Mouse (Mus musculus) spleen, postnatal 10 days (tissue): ENCODE results near the gene Efcab11.

Experiments
- DNase-seq, 2 experiments: peaks; one replicate each; pipeline ENCODE4 v3.0.0; 2021 to 2022; ENCODE audit warnings: low spot score in 2 of 2

Gene Efcab11

GRCm38 (mm10) chr12:99756213-99756612 is 128.0 kb downstream of the Efcab11 start:
- DNase-seq = no peak

GRCm38 (mm10) chr12:99752986-99753385 is 131.3 kb downstream of the Efcab11 start:
- DNase-seq = no peak

GRCm38 (mm10) chr12:99749391-99749790 is 134.8 kb downstream of the Efcab11 start:
- no peak for DNase-seq

GRCm38 (mm10) chr12:99741631-99742030 is 142.6 kb downstream of the Efcab11 start:
- DNase-seq = peak in 1 of 2 experiments; percentile 9

- no peak for DNase-seq
Measured at GRCm38 (mm10) chr12:99739211-99739610, 145.0 kb downstream of the Efcab11 start.

GRCm38 (mm10) chr12:99738256-99738655 is 146.0 kb downstream of the Efcab11 start:
- no peak for DNase-seq

GRCm38 (mm10) chr12:99736971-99737370 is 147.3 kb downstream of the Efcab11 start:
- no peak for DNase-seq

GRCm38 (mm10) chr12:99735172-99735571 is 149.1 kb downstream of the Efcab11 start:
- no peak for DNase-seq

- no peak for DNase-seq
Measured at GRCm38 (mm10) chr12:99724206-99724605, 160.0 kb downstream of the Efcab11 start.

GRCm38 (mm10) chr12:99723791-99724190 is 160.4 kb downstream of the Efcab11 start:
- no peak for DNase-seq

- no peak for DNase-seq
Measured at GRCm38 (mm10) chr12:99721318-99721717, 162.9 kb downstream of the Efcab11 start.

- DNase-seq = peak in 1 of 2 experiments; percentile 4
Measured at GRCm38 (mm10) chr12:99719777-99720176, 164.5 kb downstream of the Efcab11 start.

- no peak for DNase-seq
Measured at GRCm38 (mm10) chr12:99718161-99718560, 166.1 kb downstream of the Efcab11 start.

GRCm38 (mm10) chr12:99716038-99716610 is 168.1 kb downstream of the Efcab11 start:
- no peak for DNase-seq

- no peak for DNase-seq
Measured at GRCm38 (mm10) chr12:99715129-99716037, 168.9 kb downstream of the Efcab11 start.

- DNase-seq = no peak
Measured at GRCm38 (mm10) chr12:99712214-99712613, 172.0 kb downstream of the Efcab11 start.

GRCm38 (mm10) chr12:99702248-99702647 is 182.0 kb downstream of the Efcab11 start:
- no peak for DNase-seq

- no peak for DNase-seq
Measured at GRCm38 (mm10) chr12:99700380-99700779, 183.9 kb downstream of the Efcab11 start.

GRCm38 (mm10) chr12:99699379-99700023 is 184.7 kb downstream of the Efcab11 start:
- no peak for DNase-seq

- DNase-seq = no peak
Measured at GRCm38 (mm10) chr12:99694066-99694465, 190.2 kb downstream of the Efcab11 start.

GRCm38 (mm10) chr12:99686418-99686992 is 197.7 kb downstream of the Efcab11 start:
- no peak for DNase-seq

GRCm38 (mm10) chr12:99685451-99686100 is 198.7 kb downstream of the Efcab11 start:
- no peak for DNase-seq
